In the genomic region with DNA sequence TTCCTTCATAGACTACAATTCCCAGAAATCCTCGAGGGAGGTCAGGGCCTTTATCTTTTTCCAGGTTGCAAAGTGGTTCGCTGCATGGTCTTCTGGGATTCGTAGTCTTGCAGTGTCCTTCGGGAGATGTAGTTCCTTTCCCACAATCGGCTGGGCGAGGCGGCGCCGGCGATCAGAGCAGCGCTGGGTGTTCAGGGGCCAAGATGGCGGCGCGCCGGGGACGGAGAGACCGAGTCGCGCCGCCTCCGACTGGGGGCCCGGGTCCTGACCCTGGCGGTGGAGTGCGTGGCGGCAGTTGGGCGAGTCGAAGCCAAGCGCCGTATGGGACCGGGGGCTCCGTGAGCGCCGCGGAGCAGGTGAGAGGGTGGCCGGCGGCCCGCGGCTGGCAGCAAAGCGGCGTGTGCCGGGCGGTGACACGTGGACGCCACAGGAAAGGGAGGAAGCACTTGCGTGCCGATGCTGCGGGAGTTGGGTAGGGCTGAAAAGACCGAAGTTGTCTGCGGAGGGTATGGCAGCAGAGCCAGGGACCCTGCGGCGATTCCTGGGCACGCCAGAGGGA, we compare ENCODE assay signal across 8 mouse cellular contexts. TPM values are rescaled to one million over a fixed set of nuclear protein-coding genes. Genes with fewer than 3 reads are reported as not detected.
A peak's percentile ranks its signal among the peaks of the same experiment; 100 is the strongest.
DNase-seq lines count a peak whose midpoint lies in the region; ATAC-seq lines count a peak whose summit lies in the region.

No protein-coding gene starts in this region.

- H3K9ac ChIP-seq in hindbrain, embryonic 15.5 days: peak overlapping the region; percentile 76

- under 1% methylated on average over 52 of the region's 52 CpGs for WGBS in hindbrain, embryonic 15.5 days

- ATAC-seq in hindbrain, embryonic 15.5 days (ENCODE audit: low FRiP score, low read depth): peak; percentile 97

- peak overlapping the region; percentile 94 for H3K4me2 ChIP-seq in hindbrain, embryonic 15.5 days

- peak; percentile 95 for DNase-seq in T-cell, adult 2 months (ENCODE audit: low spot score)
- peak; percentile 88 to 91 for DNase-seq in cerebellum, postnatal 36 days
- DNase-seq in frontal cortex, postnatal 36 days (ENCODE audit: low spot score in 2 of 2): peak; percentile 90 to 96
- DNase-seq in left cerebral cortex, adult 11 months (ENCODE audit: low spot score): peak; percentile 92
- DNase-seq in lung, postnatal 4 days: peak; percentile 95 to 96
- DNase-seq in retina, postnatal 7 days (ENCODE audit: low read depth, low spot score): peak; percentile 90
- peak; percentile 86 for DNase-seq in urinary bladder, adult 2 months (ENCODE audit: low spot score)

- peak overlapping the region; percentile 94 for H3K4me3 ChIP-seq in hindbrain, embryonic 15.5 days

- H3K9me3 ChIP-seq in hindbrain, embryonic 15.5 days: no peaks in the 10 kb centered on the region

- H3K27ac ChIP-seq in hindbrain, embryonic 15.5 days (replicated peaks): peak overlapping the region; percentile 91

- peaks cover 19% of the 10 kb centered on the region for H3K4me1 ChIP-seq in hindbrain, embryonic 15.5 days (replicated peaks)

- H3K27me3 ChIP-seq in hindbrain, embryonic 15.5 days: no peaks in the 10 kb centered on the region

- H3K36me3 ChIP-seq in hindbrain, embryonic 15.5 days: peaks cover 2% of the 10 kb centered on the region; the same call in 1 of the 2 replicates

RNA-seq across cellular contexts. Expression of gene Ldb1, which starts 11.5 kb away (rescaled TPM):
- 103 and 111 TPM in 2 replicates for polyA plus RNA-seq in hindbrain, embryonic 15.5 days (2015; fragmentation: Nextera tagmentation; extraction: Ambion mirVana)
- polyA plus RNA-seq in urinary bladder, adult 2 months (2012; rRNA removed): 222 and 238 TPM in 2 replicates

RNA-seq across cellular contexts. Expression of gene Pprc1, which starts 11.8 kb away (rescaled TPM):
- 23.4 and 24.0 TPM in 2 replicates for polyA plus RNA-seq in hindbrain, embryonic 15.5 days (2015; fragmentation: Nextera tagmentation; extraction: Ambion mirVana)
- polyA plus RNA-seq in urinary bladder, adult 2 months (2012; rRNA removed): 15.4 and 17.9 TPM in 2 replicates

RNA-seq across cellular contexts. Expression of gene Nolc1, which starts 19.2 kb away (rescaled TPM):
- polyA plus RNA-seq in hindbrain, embryonic 15.5 days (2015; fragmentation: Nextera tagmentation; extraction: Ambion mirVana): 63.1 and 64.7 TPM in 2 replicates
- 27.7 and 30.1 TPM in 2 replicates for polyA plus RNA-seq in urinary bladder, adult 2 months (2012; rRNA removed)

RNA-seq across cellular contexts. Expression of gene Hps6, which starts 53.2 kb away (rescaled TPM):
- polyA plus RNA-seq in hindbrain, embryonic 15.5 days (2015; fragmentation: Nextera tagmentation; extraction: Ambion mirVana): 4.2 and 5.0 TPM in 2 replicates
- polyA plus RNA-seq in urinary bladder, adult 2 months (2012; rRNA removed): 6.6 and 6.7 TPM in 2 replicates

RNA-seq across cellular contexts. Expression of gene Armh3, which starts 58.2 kb away (rescaled TPM):
- polyA plus RNA-seq in hindbrain, embryonic 15.5 days (2015; fragmentation: Nextera tagmentation; extraction: Ambion mirVana): 23.1 TPM in 2 replicates
- polyA plus RNA-seq in urinary bladder, adult 2 months (2012; rRNA removed): 11.1 and 12.6 TPM in 2 replicates

Comparison
In these comparisons a context has a peak if more than half of its experiments do, and no peak if none do; other contexts are left out.
1. Peak in every context shown above with its lines: DNase-seq, ATAC-seq, H3K4me3 ChIP-seq and H3K27ac ChIP-seq.